Mouse (Mus musculus): ENCODE results near the gene Nhsl2.
A peak's percentile ranks its signal among the peaks of the same experiment; 100 is the strongest.

Nhsl2 gene

DNA sequence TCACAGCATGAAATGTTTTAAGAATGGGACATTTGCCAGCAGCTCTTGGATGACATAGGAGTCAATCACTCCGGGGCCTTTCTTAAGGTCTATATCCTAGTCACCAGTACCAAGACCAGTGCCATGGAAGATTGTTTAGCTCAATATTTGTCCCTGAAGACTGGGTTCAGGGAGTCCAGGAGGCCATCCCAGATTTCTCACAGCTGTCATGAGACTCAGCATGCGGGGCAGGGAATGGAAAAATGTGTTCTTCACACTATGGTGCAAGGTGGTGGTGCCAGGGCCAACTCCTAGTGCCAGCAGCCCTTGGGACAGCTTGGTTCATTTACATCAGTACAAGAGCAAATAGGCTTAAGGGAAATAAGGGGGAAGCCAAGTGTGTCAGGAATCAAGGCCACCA, 131.4 kb downstream of the Nhsl2 start:
- no peak for DNase-seq (ENCODE audit: low spot score in 2 of 2)

DNA sequence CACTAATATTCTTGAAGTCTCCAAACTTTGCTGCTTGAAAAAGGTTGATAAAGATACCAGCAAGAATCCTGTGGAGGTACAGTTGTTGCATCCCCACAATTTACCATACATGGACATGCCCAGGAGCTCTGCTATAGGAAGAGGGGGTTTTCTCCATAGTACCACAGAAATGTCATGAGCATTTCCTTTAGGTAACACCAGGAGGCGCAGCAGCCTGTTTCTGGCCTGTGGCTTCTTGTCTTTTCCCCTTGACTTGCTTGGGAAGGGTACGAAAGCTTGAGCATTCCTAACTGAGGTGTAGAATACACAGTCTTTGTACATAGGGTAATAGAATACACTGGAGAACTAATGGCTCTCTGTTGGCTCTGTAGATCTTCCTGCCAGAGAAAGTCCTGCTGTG, 132.3 kb downstream of the Nhsl2 start:
- DNase-seq (ENCODE audit: low spot score in 2 of 2): no peak

DNA sequence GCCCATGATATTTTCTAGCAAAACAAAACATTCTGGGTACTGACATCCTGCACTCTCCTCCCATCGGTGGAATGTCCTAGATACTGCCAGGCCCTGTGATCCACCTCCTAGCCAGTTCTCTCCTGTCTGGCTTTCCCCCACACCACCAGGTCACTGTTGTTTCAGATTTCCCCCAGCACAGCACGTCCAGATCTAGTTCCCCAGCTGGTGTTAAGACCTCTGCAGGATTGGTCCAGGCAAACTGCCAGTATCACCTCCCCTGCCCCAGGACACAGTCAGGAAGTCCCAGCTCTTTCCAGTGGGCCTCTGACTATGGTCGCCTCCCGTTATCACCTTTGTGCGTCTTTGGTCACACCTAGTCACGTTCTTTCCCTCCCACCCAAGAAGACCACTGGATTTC, 134.5 kb downstream of the Nhsl2 start:
- DNase-seq (ENCODE audit: low spot score in 2 of 2): no peak

DNA sequence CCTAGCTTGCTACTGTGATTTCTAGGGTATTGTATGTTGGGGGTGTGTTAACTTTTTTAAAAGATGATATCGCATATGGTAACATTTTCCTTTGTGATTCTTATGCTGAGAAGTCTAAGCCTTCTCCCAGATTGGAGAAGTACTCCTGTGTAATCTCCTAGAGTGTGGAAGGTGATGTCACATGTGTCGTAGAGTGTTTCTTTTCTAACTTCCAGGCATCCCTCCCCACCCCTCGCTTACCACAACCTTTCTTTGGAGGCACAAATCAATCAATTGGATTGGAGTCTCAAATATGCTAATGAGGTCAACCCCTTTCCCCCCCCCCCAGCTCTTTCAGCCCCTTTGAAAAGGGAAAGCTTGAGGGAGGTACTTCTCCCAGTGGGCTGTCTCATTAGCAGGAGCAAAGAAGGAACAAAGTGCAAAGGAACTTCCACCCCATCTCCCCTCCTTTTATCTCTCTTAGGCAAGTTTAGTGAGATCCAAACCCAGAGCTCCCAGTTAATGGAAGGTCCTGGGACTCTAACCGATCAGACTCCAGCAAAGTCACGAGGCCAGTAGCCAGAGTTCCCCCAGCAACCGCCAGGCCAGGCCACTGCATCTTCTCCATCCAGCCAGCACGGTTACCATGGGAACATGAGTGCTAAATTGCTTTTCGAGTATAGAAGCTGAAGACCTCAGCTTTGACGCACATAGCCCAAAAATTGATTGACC, 137.6 kb downstream of the Nhsl2 start:
- DNase-seq (ENCODE audit: low spot score in 2 of 2): no peak

DNA sequence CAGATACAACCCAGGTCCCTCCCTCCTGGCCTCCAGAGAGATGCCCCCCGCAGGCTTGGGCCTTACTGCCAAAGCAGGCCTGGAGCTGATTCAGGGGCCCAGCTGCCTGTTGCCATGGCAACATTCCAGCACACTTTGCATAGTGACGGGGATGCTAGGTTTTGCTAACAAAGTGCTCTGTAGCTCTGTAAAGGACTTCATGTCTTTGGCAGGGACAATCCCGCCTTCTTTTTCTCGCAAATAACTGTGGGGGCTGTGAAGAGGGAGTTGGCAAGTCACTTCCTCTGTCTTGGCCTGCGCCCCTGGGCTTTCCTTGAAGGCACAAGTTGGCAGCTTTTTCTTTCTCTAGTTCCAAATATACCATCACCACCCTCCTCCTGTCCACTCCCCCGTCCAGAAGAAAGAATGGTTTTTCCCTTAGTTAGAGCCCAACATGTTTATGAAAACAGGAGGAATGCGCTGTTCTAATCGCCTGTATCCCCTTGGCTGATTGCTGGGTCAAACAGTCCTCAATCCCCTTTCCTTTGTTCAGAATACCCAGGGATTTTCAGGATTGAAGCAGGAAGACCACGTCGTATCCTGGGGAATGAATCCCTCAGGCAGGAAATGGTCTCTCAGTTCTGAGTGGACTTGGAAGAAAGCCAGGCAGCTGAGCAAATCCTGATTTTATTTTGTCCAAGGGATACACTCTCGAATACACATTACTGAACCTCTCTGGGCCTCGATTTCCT, 144.8 kb downstream of the Nhsl2 start:
- peak; percentile 71 to 80 for DNase-seq (ENCODE audit: low spot score in 2 of 2)

DNA sequence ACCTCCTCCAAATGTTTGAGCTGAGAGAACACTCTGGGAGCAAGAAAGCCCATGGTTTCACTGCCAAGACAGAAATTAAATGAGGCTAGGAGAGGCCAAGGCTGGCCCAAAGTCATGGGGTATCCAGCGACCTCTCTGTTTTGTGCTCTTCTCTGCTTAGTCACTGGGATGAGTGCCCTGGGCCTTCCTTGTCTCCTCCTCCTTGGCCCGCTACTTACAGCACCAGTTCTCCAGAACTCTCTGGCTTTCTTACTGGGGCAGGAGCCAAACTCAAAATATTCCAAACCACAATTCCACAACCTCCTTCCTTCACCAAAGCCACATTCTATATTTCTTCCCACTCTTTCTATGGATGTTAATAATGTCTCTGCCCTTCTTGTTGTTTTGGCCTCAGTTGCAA, 147.5 kb downstream of the Nhsl2 start:
- no peak for DNase-seq (ENCODE audit: low spot score in 2 of 2)

DNA sequence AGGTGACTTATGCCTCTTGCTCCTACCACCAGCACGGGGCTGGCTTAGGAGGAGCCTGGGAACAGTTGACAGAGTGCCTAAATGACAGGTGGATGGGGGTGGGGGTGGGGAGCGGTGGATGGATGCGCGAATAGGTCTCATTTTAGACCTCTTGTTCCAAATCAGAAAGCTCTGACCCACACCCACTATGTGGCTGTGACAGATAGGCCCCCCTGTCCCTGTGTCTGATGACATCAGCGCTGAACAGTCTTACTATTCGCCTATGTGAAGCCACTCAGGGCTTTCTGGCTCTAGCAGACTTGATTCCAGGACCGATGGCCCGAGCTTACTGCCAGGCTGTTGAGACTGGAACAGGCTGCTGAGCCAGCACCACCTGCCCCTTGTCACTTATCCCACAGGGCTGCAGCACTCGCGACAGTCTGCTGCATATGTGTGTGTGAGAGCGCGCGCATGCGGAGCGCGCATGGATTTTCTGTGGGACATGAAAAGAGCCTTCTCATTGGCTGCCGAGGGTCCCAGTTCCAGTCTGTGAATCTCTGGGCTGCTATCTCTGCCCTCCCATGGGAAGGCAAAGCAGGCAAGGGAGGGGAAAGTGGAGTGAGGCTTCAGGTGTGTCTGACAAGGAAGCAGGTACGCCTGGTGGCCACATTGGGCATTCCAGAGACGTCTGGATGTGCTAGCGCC, 154.6 kb downstream of the Nhsl2 start:
- peak; percentile 62 to 73 for DNase-seq (ENCODE audit: low spot score in 2 of 2)

DNA sequence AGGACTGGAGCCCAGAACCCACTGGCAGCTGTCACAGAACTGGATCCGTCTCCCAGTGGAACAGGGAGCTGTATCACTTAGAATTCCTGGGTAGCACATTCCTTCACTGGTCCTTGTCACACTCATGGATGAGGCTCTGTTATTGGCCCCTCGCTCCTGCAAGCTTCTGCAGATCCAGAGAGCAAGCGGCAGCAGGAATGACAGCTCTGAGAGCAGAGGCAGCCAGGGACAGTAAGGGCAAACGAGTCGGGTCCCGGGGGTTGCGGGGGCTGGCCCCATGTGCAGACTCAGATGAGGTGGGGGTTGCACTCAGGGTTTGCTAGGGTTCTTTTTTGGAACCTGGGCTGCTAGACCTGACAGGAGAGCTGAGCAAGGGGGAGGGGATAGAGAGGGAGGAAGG, 155.2 kb downstream of the Nhsl2 start:
- no peak for DNase-seq (ENCODE audit: low spot score in 2 of 2)

DNA sequence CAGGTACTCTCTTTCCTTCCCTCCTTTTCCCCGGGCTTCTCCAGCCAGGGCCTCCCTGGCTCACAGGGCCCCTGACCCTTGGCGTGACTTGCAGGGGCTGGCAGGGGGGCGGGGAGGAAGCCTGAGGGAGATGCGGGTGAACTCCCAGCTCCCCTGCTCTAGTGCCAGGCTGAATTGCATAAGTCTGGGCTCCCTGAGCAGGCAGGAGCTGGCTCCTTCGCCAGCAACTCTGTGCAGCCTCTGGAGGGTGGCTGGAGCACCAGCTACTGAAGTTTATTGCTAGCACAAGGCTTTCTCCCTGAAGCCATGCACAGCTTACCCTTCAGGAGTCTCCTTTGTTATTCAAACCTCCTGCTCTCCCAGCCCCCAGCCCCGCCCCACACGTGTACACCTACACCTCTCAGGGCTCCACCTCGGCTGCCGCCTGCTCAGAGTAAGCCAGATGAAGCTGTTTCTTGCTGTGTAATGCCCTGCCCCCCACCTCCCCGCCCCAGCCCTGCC, 156.0 kb downstream of the Nhsl2 start:
- no peak for DNase-seq (ENCODE audit: low spot score in 2 of 2)

DNA sequence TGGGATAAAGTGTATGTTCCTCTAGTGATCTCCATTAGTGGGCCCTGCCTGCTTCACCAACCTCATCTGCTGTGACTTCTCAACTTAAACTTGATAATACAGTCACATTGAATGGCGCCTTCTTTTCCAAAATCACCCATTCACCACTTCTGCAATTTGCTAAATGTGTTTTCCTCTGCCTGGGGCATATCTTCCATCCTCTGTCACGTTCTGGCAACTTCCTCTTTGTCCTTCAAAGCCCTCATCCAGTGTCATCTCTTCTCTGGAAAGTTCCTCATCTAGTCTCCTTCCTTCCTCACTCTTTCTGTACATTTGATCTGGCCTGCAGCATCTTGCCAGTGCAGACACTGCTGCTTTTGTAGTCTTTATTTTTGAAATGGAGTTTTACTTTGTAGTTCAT, 158.8 kb downstream of the Nhsl2 start:
- no peak for DNase-seq (ENCODE audit: low spot score in 2 of 2)

DNA sequence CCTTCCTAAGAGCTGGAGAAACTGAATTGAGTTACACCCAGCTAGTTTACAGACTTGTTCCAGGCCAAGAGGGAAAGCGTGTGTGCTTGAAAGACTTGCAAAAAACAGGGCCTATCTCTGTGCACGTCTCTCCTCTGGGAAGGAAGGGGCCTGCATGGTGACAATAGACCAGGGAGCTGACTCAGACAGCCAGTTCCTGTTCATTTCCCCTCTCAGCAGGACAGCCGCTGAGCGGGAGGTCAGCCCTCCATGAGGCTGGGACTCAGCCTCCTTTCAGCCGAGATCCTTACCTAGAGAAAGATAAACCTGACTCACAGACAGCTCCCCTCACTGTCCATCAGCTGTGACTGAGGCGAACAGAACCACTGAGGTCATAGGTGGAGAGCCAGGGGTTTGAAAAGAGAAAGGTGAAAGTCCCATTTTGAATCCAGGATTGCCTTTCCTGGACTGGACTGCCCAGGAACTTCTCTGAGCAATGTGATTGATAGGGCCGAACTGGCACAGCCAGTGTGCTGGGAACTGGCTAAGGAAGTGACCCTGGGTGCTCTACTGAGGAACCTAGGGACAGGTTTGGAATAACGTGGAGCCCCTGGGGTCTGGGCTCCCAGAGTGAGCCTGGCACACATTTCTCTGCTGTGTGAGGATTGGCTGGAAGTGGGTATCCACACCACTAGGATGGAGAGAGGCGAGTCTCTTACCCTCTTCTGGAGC, 168.2 kb downstream of the Nhsl2 start:
- no peak for DNase-seq (ENCODE audit: low spot score in 2 of 2)

DNA sequence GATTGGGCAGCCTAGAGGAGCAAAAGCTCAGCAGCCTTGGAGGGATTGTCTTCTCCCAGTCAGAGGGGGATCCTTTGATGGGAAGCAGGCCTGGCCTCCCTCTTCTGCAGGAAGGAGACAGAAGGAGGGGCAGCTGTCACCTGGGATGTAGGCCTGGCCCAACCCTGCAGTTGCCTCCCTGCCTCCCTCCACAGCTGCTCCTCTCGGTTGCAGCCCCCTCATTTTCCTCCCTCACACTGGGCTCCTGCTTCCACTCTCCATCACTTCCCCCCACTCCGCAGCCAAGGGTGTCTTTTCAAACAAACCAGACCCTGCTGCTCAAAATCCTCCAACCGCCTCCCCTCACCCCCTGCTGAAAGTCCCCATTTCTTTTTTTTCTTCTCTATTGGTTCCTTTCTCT, 169.7 kb downstream of the Nhsl2 start:
- peak in 1 of 2 experiments; percentile 18 for DNase-seq (ENCODE audit: low spot score in 2 of 2)

DNA sequence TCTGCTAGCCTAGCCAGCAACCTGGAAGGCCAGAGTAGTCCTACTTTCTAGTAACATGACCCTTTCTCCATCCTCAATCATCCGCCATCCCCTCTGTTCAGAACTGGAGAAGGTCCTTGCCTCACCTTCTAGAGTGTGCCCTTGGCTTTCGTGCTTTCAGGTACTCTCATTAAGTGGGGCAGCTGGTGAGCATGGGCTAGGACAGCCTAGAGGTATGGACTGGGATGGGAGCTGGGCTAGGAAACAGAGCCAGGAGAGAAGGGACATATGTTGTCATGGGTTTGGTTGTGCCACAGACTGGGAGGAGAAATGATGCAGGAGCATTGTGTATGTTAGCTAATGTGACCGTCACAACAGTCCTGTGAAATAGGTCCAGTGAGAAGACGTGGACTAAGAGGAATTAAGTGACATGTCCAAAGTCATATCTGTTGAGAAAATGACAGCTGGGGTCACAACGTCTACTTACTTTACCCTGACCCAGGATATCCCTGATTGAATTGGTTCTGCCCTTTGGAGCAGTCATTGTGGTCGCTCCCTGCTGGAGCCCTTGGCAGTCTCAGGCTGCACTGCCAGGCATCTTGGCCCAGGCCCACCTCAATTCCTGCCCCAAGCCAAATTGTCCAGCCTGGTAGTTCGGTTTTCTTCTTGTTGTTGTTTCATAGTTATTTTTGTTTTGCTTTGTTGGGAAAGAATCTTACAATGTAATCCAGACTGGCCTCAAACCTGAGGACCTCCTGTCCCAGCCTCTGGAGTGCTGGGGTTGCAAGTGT, 170.5 kb downstream of the Nhsl2 start:
- DNase-seq (ENCODE audit: low spot score in 2 of 2): no peak

DNA sequence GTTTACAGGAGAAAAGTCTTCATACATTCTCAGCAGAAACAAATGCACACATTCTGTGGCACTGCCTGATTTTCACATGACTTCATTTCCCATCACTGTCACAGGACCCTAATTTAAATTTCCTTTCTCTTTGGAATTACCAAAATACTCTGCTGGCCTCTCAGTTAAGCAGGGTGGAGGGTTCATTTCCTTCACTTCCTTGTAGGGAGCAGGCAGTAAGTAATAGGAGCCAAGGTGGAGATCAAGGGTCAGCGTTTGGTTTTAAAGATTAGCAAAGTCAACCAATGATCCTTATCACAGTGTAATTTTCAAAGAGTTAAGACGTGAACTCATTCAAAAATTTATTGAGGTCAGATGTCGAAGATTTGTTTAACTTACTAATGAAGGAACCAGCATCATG, 175.8 kb downstream of the Nhsl2 start:
- DNase-seq (ENCODE audit: low spot score in 2 of 2): no peak

DNA sequence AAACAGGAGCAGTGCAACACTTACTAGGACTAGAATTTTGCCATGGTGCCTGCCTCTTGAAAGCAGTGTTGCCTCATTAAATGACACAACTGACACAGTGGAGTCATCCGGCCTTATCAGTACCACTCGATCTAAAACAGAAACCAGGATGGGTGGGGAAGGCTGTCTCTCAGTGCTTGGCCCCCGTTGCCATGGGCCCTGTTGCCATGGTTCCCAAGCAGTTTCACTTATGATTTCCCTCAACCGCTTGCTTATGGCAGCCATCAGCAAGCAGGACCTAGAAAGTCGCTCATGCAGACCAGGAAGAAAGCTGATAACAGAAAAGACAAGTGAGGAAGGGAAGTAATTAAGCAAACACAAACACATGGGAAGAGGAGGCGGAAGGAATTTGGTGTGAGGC, 182.7 kb downstream of the Nhsl2 start:
- no peak for DNase-seq (ENCODE audit: low spot score in 2 of 2)

DNA sequence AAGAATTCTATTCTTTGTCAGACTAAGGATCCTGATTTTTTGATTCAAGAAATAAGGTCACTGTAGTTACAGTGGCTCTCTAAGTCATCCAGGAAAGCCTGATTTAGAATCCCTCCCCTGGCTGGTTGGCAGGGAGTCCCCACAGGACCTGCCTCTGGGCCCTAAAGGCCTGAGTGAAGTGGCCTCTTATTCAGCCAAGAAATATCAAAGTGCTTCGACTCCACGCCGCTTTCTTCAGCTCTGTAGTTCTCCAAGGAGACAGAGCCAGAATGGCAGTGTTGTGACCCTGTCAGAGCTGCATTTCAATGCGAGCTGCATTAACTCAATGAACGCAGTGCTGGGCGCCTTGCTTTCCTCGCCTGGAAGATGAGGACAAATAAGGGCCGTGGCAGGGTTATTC, 183.2 kb downstream of the Nhsl2 start:
- no peak for DNase-seq (ENCODE audit: low spot score in 2 of 2)

DNA sequence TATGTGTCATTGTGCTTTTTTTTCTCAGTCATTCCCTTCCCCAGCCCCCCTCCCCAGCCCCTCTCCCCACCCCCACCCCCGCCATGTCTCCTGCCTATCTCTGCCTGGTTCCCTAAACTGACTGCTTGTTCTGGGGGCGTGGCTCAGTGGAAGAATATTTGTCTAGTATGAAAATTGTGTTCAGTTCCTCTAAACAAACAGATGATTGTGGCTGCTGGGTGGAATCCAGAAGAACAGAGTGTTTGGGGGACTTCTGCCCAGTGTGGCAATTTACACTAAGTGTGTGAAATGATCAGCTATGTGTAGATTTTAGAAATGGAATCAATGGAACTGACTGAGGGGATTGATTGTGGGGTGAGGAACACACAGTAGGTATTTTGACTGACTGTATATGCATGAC, 184.4 kb downstream of the Nhsl2 start:
- no peak for DNase-seq (ENCODE audit: low spot score in 2 of 2)

DNA sequence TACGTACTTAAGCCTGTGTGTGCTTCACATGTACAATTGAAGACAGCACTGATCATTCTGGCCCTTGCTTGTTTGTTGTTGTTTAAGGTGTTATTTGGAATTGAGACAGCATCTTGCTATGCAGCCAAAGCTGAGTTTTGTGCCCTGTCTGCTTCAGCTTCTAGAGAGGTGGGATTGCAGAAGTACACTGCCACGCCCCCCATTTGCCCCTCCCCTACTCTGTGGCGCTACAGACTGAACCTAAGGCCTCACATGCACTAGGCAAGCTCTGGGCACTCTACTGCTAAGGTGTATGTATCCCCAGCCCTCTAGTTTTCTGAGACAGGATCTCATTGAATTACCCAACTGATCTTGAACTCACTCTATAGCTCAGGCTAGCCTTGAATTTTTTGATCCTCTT, 186.5 kb downstream of the Nhsl2 start:
- no peak for DNase-seq (ENCODE audit: low spot score in 2 of 2)

DNA sequence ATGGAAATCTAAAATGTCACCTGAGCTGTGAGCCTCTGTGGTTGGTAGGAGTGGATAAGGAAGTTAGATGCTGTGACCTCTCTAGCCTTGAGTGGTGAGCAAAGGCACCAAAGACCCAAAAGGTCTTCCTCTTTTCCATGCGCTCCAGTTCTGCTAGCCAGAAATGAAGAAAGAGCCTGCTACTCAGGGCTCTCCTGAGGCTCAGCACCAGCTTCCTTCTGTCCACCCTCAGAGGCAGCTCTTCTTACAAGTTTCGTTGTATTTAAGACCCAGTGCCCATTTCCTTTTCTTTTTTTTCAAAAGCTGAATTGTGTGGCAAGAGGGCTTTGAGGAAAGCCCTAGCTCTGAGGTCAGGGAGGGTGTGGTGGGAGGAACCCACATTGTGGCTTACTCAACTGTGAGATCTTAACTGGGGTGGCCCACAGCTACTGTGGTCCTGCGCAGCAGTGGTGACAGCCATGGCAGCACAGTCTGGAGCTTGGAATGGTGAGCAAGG, 187.7 kb downstream of the Nhsl2 start:
- no peak for DNase-seq (ENCODE audit: low spot score in 2 of 2)

DNA sequence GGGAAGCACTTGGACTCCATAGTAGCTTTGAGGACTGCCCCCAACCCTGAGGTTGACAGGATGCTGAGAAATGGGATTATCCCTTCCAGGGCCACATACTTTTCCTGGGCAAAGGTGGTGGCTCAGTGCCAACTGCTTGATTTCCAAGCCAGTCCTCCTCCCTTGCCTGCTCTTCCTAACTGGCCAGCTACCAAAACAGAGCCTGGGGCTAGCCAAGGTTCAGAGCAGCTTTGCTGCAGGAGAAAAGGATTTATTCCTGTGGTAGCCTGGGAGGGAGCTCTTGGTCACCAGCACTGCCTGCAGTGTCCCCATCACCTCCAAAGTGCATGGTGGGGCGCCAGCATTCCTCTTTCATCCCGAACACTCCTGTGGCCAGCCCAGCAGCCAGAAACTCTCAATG, 188.3 kb downstream of the Nhsl2 start:
- no peak for DNase-seq (ENCODE audit: low spot score in 2 of 2)

DNA sequence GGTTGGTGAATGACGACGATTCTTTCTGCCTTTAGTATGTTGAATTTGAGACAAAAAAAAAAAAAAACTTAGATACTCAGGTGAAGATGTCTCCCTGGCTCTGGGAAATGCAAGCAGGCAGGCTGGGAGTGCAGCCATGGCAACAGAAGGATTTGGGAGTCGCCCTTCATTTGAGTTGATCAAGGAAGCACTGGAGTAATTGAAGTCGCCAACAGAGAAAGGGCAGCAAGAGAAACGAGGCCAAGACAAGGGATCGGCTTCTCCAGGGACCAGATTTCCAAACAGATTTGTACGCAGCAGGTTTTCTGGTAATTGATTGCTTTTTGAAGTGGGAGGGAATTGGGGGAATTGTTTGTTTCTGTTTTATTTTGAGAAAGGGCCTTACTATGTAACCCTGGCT, 192.4 kb downstream of the Nhsl2 start:
- DNase-seq (ENCODE audit: low spot score in 2 of 2): no peak
